Mouse (Mus musculus): ENCODE measurements around the gene Gm43191.

Gm43191 gene

DNA sequence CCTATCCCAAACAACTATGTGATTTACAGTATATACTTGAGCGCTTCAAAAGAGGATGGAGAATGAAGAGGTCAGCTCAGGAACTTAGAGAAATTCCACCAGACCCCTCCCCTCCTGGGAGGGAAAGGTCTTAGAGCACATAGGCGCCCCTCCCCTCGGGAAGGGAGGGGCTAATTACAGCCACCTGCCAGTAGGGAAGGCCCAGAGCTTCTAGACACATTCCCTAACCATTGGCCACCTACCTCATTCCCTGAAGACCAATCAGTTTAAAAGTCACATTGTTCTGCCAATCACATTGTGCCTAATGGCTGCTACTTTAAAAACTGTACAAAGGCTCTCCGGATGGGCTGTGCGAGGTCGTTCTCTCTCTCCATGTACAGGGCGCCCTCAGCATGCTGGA lies 58.4 kb downstream of the Gm43191 start:
- in situ Hi-C loops (cut with MboI, MseI): loop anchor here in 1 of 2 experiments (10.0 kb wide), 1 partner anchor 278 kb away; no protein-coding TSS in a partner anchor

DNA sequence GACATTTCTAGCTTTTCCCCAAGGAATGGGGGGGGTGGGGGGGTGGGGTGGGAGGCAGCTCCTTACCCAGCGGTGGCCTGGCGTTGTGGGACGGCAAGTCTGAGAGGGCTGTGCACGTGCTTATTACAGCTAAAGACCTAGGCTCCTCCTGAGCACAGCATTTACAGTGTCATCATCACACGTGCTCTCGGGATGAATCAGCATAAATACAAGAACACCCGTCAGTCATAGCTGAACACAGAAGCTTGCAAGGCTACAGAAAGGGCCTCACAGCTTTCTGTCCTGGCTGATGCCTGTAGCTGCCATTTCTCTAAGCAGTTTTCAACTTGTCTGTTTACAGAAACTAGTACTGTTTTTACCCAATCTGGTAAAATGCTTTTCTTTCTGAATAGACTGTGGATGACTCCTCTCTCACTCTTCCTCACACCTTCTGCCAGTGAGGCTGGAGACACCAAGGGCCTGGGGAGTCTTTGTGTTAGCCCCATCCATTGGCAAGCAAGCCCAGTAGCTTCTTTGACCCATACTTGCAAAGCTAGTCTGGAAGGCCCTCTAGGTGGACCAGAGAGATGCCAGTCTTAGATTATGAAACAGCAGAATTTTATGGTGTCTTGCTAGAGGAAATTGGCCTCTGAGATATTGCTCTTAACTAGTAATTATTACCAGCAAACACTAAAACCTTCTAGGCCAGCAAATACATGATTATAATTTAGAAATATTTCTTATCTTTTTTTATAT lies 60.3 kb downstream of the Gm43191 start:
- in situ Hi-C loops (cut with MboI, MseI): loop anchor here in 1 of 2 experiments (10.0 kb wide), 1 partner anchor 276 kb away; no protein-coding TSS in a partner anchor

DNA sequence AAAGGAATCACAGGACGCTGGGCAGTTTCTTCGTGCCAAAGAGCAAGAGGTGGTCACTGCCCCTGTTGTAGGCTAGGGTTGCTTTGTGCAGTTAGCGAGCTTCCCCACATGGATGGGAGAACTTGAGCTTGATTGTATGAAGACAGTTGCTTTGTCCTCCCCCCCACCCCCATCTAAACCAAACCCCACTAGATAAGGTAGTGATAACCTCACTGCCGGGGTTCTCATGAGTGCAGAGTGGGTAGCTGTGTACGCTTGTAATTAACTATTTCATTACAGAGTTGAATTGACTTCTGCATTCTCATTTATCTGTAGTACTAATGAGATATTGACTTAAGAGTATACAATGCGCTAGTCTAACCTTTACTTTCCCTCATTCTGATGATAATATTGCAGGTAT lies 62.2 kb downstream of the Gm43191 start:
- in situ Hi-C loops (cut with MboI, MseI): no loop called here

DNA sequence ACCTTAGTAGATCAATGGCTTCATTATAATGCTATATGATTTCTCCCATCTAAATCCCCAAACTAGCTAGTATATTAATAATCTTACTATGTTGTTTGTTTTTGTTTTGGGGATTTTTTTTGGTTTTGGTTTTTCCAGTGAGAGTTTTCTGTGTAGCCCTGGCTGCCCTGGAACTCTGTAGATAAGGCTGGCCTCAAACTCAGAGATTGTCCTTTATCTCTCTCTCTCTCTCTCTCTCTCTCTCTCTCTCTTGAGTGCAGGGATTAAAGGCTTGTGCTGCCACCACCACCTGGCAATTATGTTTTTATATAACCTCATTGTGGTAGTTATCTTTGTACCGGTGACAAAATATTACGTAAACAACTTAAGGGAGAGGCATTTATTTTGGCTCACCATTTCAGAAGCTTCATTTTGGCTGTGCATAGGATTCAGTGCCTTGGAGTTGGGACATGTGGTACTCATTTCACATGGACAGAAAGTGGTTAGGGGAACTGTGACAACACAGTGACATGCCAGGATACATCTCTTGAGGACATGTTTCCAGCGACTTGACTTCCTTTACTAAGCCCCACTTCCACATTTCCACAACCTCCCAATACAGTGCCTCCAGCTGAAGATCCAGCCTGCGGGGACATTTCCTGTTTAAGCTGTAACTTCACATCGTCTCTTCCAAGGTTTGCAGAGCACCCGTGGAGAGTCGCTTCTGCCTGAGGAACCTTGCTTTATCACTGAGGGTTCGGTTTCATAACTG lies 65.6 kb downstream of the Gm43191 start:
- in situ Hi-C loops (cut with MboI, MseI): no loop called here

DNA sequence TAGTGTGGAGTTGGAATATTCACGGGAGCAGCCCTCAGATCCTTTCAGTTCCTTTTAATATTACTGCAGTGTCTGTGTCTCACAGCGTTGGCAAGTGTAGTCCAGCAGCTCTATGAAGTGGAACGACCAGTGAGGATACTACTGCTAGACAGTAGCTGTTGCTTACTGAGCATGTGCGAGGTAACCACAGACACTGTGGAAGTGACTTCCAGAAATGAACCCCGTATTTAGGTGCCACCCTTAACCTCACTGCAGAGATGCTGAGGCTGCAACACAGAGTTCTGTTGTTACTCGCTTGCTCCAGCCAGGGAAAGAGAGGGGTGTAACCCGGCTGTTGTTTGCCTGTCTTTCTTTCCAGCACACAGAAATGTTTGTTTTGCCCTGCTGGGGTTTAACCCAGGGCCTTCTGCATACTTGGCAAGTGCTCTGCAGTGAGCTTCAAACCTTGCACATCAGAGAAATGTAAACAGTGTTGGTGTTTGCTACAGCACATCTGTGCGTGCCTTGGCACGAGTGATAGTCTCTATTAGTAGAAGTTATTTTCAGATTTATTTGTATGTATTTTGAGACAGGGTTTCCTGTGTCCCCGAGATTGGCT lies 66.7 kb downstream of the Gm43191 start, which contains the start of gene Trmt13:
Gene Trmt13, minus strand, starts transcription at position 293 of the 598 bp plus-strand sequence.
- in situ Hi-C loops (cut with MboI, MseI): no loop called here

DNA sequence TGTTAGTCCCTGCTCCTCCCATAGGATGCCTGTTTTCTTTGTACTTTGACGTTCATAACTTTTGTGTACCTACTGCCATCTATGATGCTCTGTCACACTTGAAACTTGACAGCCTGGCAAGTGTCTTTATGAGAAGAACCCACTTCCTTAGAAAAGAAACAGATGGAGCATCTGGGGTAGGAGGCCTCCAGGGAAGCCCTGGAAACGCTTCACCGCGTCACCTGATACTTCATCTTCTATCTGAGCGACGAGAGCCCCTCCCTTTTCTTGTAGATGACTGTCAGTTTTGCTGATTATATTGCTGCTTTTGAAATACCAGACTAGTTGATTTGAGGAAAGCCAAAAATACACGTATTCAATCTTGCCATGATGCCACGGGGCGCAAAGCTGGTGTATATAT lies 76.5 kb downstream of the Gm43191 start:
- in situ Hi-C loops (cut with MboI, MseI): no loop called here

DNA sequence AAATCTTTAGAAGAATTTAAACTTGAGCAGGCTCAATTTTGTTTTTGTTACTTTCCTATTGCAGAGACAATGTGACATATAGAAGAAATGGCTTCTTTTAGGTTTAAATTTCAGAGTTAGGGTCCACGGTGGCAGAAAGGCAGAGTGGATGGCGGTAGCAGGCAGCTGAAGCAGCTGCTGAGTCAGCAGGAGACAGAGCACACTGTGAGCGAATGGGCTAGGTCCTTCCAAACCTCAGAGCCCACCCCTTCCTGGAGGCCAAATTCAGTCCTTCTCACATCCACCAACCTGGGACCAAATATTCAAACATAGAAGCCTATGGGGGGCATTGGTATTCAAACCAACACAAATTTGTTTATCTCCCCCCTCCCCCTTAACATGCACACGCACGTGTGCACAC lies 79.3 kb downstream of the Gm43191 start:
- in situ Hi-C loops (cut with MboI, MseI): no loop called here

DNA sequence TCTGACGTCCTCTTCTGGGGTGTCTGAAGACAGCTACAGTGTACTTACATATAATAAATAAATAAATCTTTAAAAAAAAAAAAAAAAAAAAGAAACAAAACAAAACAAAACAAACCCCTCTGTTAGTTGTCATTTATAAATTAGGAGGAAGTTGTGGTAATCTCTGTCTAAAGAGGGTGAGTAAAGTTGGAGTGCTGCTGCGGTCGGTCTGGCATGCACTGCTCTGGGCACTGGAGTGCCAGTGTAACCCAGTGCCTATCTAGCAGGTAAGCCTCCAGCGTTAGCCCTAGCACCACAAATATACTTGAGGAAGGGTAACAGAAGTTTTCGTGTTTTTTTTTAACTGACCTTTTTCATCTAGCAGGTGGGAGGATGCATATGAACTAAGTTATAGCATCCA lies 80.1 kb downstream of the Gm43191 start:
- in situ Hi-C loops (cut with MboI, MseI): no loop called here

DNA sequence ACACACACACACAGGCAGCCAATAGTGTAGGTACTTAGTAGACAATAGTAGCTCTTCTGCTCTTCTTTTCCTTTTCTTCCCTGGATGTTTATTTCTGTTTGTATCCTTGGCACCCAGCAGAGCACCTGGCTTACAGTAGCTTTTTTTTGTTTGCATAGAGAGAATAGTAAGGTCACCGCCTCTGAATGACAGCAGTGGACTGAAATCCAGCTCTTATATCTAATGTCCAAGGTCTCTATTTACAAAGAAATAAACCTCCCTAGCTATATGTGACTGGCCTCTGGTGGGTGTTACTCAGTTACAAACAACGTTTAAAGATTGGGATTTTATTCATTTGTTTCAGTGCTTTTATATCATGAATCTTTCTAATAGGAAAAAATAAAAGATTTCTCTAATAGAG lies 81.4 kb downstream of the Gm43191 start:
- in situ Hi-C loops (cut with MboI, MseI): loop anchor here (5.0 kb wide), 2 partner anchors 177 to 262 kb away; partner anchors contain the start of gene Cdc14a (in 1 of the 2)

DNA sequence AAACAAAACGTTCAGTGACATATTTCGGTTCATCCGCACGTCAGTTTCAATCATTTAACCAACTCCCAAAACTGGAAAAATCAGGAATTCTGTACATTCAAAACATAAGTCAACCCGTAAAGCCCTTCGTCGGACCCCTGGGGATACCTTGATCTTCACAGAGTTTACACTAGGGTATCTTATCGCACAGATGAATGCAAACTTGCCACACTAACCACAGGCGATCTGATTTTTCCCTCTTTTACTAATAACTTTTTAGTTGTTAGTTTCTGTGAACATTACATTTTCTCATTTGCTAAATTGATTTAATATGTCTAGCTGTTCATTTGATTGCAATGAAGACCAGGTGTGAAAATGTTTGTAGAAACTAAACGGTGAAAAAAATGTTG lies 85.5 kb downstream of the Gm43191 start:
- in situ Hi-C loops (cut with MboI, MseI): loop anchor here (5.0 kb wide), 2 partner anchors 173 to 258 kb away; partner anchors contain the start of gene Cdc14a (in 1 of the 2)

DNA sequence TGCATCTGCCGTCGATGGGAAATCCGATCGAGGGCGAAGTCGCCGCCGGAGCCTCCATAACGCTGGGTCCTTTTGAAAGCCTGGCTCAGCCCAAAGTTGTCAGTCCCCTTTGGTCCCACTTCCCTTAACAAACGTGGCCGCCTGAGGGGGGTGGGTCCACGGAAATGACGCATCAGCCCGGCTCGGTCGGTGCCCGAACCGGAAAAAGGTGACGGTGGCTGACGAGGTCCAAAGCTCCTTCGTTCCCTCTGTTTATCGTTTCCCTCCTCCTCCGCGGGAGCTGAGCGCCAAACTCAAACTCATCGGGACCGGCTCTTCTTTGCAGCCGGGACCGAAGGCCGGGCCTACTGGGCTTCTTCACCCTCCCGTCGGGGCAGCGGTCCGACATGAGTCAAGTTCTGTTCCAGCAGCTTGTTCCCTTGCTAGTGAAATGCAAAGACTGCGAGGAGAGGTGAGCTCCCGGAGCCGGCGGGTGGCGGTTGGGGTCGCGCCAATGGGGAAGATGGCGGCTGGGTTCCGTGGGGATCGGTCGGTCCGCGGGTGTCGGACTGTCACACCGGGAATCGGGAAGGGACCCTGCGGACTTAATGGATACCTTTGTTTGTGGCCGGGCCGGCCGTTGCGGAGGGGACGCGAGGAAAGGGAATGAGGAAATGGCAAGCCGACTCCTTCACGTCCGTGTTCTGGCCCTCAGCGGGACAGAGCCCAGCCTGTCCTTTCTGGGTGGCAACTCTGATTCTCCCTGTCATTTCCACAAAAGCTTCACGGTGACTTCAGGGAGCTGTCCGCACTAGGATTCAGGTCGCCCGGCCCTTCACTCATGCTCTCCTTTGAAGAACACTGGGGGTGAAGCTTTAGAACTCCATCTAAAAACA lies 86.1 kb downstream of the Gm43191 start, which contains the start of gene Sass6:
Gene Sass6, plus strand, starts transcription at position 255 of the 875 bp plus-strand sequence.
- in situ Hi-C loops (cut with MboI, MseI): loop anchor here (5.0 kb wide), 2 partner anchors 173 to 258 kb away; partner anchors contain the start of gene Cdc14a (in 1 of the 2)

DNA sequence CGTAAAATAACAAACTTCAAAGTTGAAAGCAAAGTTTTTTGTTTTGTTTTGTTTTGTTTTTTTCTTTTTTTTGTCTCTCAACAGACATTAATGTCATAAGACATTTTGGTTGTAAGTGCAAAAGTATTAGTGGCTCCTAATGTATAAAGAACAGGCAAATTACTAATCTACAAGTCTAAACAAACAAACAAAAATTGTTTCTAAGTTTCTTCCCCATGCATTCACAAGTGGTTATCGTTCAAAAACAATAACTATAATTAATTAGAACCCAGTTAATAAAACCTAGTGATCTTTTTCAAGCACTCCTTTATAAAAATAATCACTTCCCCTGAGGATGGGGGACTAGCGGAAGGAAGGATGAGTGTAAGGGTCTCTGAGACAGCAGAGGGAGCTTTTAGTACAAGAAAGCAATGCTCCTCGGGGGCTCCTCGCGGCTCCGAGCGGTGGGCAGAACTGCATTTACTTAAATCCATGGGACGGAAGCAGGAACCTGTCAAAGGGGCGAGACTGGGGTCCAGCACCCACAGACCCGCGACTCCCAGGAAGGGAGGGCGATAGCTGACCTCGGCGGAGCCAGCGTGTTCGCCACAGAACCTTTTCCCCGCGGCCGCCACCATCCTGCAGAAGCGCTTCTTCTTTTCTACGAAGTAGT lies 86.9 kb downstream of the Gm43191 start:
- in situ Hi-C loops (cut with MboI, MseI): no loop called here

Data from T-helper 17 cell (primary cell).